Mouse (Mus musculus) liver, embryonic 16.5 days (tissue): Measurements from ENCODE around the gene Cpne9. TPM values are rescaled to one million over a fixed set of nuclear protein-coding genes. Genes with fewer than 3 reads are reported as not detected.

Source experiments
- ATAC-seq: fragments of 200-750 bp; cut with Nextera tagmentation; 2 replicates; pipeline ENCODE4 v1.8.0; 2017; ENCODE audit warnings: low read depth, mild to moderate bottlenecking, moderate number of reproducible peaks, moderate library complexity
- H3K27ac ChIP-seq: fragments of 300-500 bp; sonication (generic); 2 replicates; pipeline ENCODE4 v1.5.1; 2014; ENCODE audit warnings: mild to moderate bottlenecking, low read length
- H3K27me3 ChIP-seq: fragments of 300-500 bp; sonication (generic); 2 replicates; pipeline ENCODE4 v1.6.1; 2014; ENCODE audit warnings: low read depth, low read length, mixed read lengths; ENCODE audit not compliant: control insufficient read depth, insufficient read depth
- H3K36me3 ChIP-seq: fragments of 300-500 bp; sonication (generic); 2 replicates; pipeline ENCODE4 v1.6.1; 2014; ENCODE audit warnings: mild to moderate bottlenecking; ENCODE audit not compliant: control insufficient read depth, insufficient read depth
- H3K4me1 ChIP-seq: fragments of 300-500 bp; sonication (generic); 2 replicates; pipeline ENCODE4 v1.6.1; 2014; ENCODE audit warnings: low read depth, low read length, mixed read lengths; ENCODE audit not compliant: control insufficient read depth
- H3K4me2 ChIP-seq: fragments of 300-500 bp; sonication (generic); 2 replicates; pipeline ENCODE4 v1.6.1; 2014; ENCODE audit warnings: low read depth, low read length, mixed read lengths
- H3K4me3 ChIP-seq: fragments of 300-500 bp; sonication (generic); 2 replicates; pipeline ENCODE4 v1.5.1; 2014; ENCODE audit warnings: low read depth, mild to moderate bottlenecking, low read length
- H3K9ac ChIP-seq: fragments of 300-500 bp; sonication (generic); 2 replicates; pipeline ENCODE4 v1.6.1; 2014; ENCODE audit warnings: low read depth, low read length
- H3K9me3 ChIP-seq: fragments of 300-500 bp; sonication (generic); replicated peaks from 2 replicates; pipeline ENCODE4 v1.6.1; 2016; ENCODE audit warnings: low read length; ENCODE audit not compliant: control insufficient read depth
- WGBS: fragments of 180-500 bp; shearing (Covaris S2); extraction: QIAGEN DNeasy Blood & Tissue Kit; methylation state at CpG from one replicate; pipeline ENCODE4 v1.1.7; 2014; ENCODE audit not compliant: insufficient replicate concordance; 5-methylcytosine and 5-hydroxymethylcytosine counted together
- polyA plus RNA-seq: library from polyadenylated mRNA; unstranded; fragments of >200 nt; fragmentation: Nextera tagmentation; extraction: Ambion mirVana; gene quantifications from 2 replicates; pipeline ENCODE4 v1.2.1, GENCODE M21; 2015

Gene Cpne9
- polyA plus RNA-seq, 1 experiment from 2014 or later, result 0.02 TPM

- Histone ChIP-seq H3K4me1 (peaks cover 7% of the 10 kb centered on the region), H3K9me3 (no peaks in the 10 kb centered on the region), H3K27me3 (no peaks in the 10 kb centered on the region), H3K4me2 (no peak overlapping the region), H3K9ac (no peak overlapping the region), H3K27ac (no peak overlapping the region), H3K4me3 (no peak overlapping the region), H3K36me3 (no peaks in the 10 kb centered on the region)
- 58% methylated on average over 5 of the region's 5 CpGs for WGBS
- no peak for ATAC-seq
Measured at GRCm38 (mm10) chr6:113301350-113301749, 19.2 kb downstream of the Cpne9 start.

- no peak overlapping the region for H3K27ac ChIP-seq
- H3K4me2 ChIP-seq, result no peak overlapping the region
- no peak for ATAC-seq
- no peaks in the 10 kb centered on the region for H3K9me3 ChIP-seq
- no peaks in the 10 kb centered on the region for H3K27me3 ChIP-seq
- H3K4me1 ChIP-seq, result peaks cover 7% of the 10 kb centered on the region
- no peak overlapping the region for H3K9ac ChIP-seq
- no peak overlapping the region for H3K4me3 ChIP-seq
- WGBS, result 17% methylated on average over 3 of the region's 3 CpGs
- no peaks in the 10 kb centered on the region for H3K36me3 ChIP-seq
Measured at GRCm38 (mm10) chr6:113302258-113302657, 20.2 kb downstream of the Cpne9 start.

GRCm38 (mm10) chr6:113306322-113306985 lies 24.3 kb downstream of the Cpne9 start:
- peak overlapping the region; percentile 97 for H3K9ac ChIP-seq
- WGBS, result under 1% methylated on average over 50 of the region's 50 CpGs
- ATAC-seq, result peak; percentile 94

GRCm38 (mm10) chr6:113306986-113307349 lies 24.9 kb downstream of the Cpne9 start, which contains the start of gene Brpf1:
TSS of gene Brpf1 (plus strand) at chr6:113307137.
- Histone ChIP-seq H3K9ac (peak within 1 kb of the TSS; percentile 97), H3K4me3 (peak within 1 kb of the TSS; percentile 92)
- ATAC-seq, result peak; percentile 35

More at GRCm38 (mm10) chr6:113306322-113306985, 24.3 kb downstream of the Cpne9 start:
- Histone ChIP-seq H3K4me1 (peaks cover 19% of the 10 kb centered on the region), H3K9me3 (no peaks in the 10 kb centered on the region), H3K4me3 (peak overlapping the region; percentile 92), H3K4me2 (peak overlapping the region; percentile 97), H3K36me3 (peaks cover 14% of the 10 kb centered on the region), H3K27ac (peak overlapping the region; percentile 97), H3K27me3 (no peaks in the 10 kb centered on the region)

GRCm38 (mm10) chr6:113307481-113308121 lies 25.5 kb downstream of the Cpne9 start:
- peak overlapping the region; percentile 97 for H3K4me2 ChIP-seq
- H3K4me1 ChIP-seq, result peaks cover 19% of the 10 kb centered on the region
- whole genome bisulfite sequencing, result under 1% methylated on average over 24 of the region's 34 CpGs
- peak overlapping the region; percentile 97 for H3K9ac ChIP-seq
- peak overlapping the region; percentile 97 for H3K27ac ChIP-seq
- peaks cover 19% of the 10 kb centered on the region for H3K36me3 ChIP-seq
- H3K9me3 ChIP-seq, result no peaks in the 10 kb centered on the region
- peak overlapping the region; percentile 92 for H3K4me3 ChIP-seq
- H3K27me3 ChIP-seq, result no peaks in the 10 kb centered on the region
- ATAC-seq, result no peak

More at GRCm38 (mm10) chr6:113306986-113307349, 24.9 kb downstream of the Cpne9 start, which contains the start of gene Brpf1:
- peaks cover 19% of the 10 kb centered on the region for H3K4me1 ChIP-seq
- WGBS, result under 1% methylated on average over 32 of the region's 32 CpGs
- H3K4me2 ChIP-seq, result peak within 1 kb of the TSS; percentile 97
- peaks cover 14% of the 10 kb centered on the region for H3K36me3 ChIP-seq
- no peaks in the 10 kb centered on the region for H3K27me3 ChIP-seq
- no peaks in the 10 kb centered on the region for H3K9me3 ChIP-seq
- peak within 1 kb of the TSS; percentile 97 for H3K27ac ChIP-seq

- no peaks in the 10 kb centered on the region for H3K27me3 ChIP-seq
- peaks cover 19% of the 10 kb centered on the region for H3K4me1 ChIP-seq
- ATAC-seq, result no peak
- peak overlapping the region; percentile 97 for H3K4me2 ChIP-seq
- H3K4me3 ChIP-seq, result peak overlapping the region; percentile 92
- H3K9ac ChIP-seq, result peak overlapping the region; percentile 97
- peaks cover 22% of the 10 kb centered on the region for H3K36me3 ChIP-seq
- no peaks in the 10 kb centered on the region for H3K9me3 ChIP-seq
- WGBS, result 19% methylated on average over 5 of the region's 5 CpGs
- peak overlapping the region; percentile 97 for H3K27ac ChIP-seq
Measured at GRCm38 (mm10) chr6:113308141-113308540, 26.0 kb downstream of the Cpne9 start.

- H3K4me1 ChIP-seq, result no peaks in the 10 kb centered on the region
- 82% methylated on average over 3 of the region's 3 CpGs for WGBS
- peaks cover 66% of the 10 kb centered on the region for H3K36me3 ChIP-seq
- no peak overlapping the region for H3K4me3 ChIP-seq
- no peak overlapping the region for H3K4me2 ChIP-seq
- H3K27ac ChIP-seq, result no peak overlapping the region
- H3K27me3 ChIP-seq, result no peaks in the 10 kb centered on the region
- no peak for ATAC-seq
- H3K9ac ChIP-seq, result no peak overlapping the region
- H3K9me3 ChIP-seq, result no peaks in the 10 kb centered on the region
Measured at GRCm38 (mm10) chr6:113315972-113316371, 33.9 kb downstream of the Cpne9 start.

GRCm38 (mm10) chr6:113326533-113327315 lies 44.6 kb downstream of the Cpne9 start, which contains the start of gene Ogg1:
TSS of gene Ogg1 (plus strand) at chr6:113326972.
- peak; percentile 95 for ATAC-seq
- WGBS, result under 1% methylated on average over 52 of the region's 52 CpGs
- Histone ChIP-seq H3K9me3 (no peaks in the 10 kb centered on the region), H3K27ac (peak within 1 kb of the TSS; percentile 90), H3K4me1 (peaks cover 25% of the 10 kb centered on the region), H3K9ac (peak within 1 kb of the TSS; percentile 77), H3K27me3 (no peaks in the 10 kb centered on the region), H3K36me3 (peaks cover 33% of the 10 kb centered on the region), H3K4me3 (peak within 1 kb of the TSS; percentile 70), H3K4me2 (peak within 1 kb of the TSS; percentile 95)
